Mouse (Mus musculus) layer of hippocampus, postnatal 10 days (tissue): Measurements from ENCODE around the gene Hdac4. TPM values are rescaled to one million over a fixed set of nuclear protein-coding genes. Genes with fewer than 3 reads are reported as not detected.

Experiments used
- DNase-seq, 2 experiments: peaks; one replicate each; pipeline ENCODE4 v3.0.0; 2021; ENCODE audit warnings: low spot score in 2 of 2
- long read RNA-seq: library from polyadenylated mRNA; stranded (forward); transcript quantifications from one replicate; pipeline ENCODE4 v2.0.0, GENCODE M21; 2023
- total RNA-seq, 2 experiments: library from RNA; stranded (reverse); gene quantifications; 2 replicates each; pipeline ENCODE4 v1.2.3; 2021

The Hdac4 gene
- total RNA-seq, result 10 to 100 TPM; 82.4 to 96.9 TPM
- long read RNA-seq, partial matches to known transcripts, result 2 of 16 reads
- long read RNA-seq, other reads (novel, unspliced or antisense), result 14 of 16 reads

DNA sequence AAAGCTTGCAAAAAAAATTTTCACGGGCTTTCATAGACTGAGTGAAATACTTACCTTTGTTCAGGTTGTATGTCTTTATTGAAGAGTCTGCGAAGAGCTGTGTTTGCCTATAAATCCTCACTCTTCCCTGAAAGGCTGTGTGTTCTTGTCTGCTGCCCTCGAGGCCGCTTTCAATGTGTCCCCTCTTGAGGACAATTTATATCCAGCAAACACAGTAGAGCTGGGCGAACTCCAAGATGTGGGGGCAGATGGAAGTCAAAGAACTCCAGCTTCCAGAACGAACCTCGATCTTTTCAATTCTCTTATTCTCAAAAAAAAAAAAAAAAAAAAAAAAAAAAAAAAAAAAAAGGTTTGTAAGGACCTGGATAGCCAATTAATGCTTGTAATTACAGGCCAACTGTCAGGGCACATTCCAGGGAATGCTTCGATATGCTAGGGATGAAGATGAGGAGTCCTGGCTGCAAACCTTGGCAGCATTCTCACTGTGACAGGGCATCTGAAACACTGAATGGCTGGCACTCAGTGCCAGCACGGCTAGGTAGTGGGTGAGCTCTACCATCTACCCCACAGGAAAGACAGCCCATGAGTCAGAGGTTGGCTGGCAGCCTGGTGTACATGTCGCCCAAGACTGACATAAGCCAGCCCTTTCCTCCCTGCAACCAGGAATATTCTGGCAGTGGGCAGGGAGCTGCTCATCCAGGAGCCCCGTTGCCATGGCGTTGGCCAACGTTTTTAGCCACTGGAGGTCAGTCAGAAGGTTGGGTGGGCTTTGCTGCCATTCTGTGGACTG is at the start of gene Hdac4:
Gene Hdac4, minus strand, starts transcription at position 340 of the 790 bp plus-strand sequence.
- peak; percentile 38 to 39 for DNase-seq

DNA sequence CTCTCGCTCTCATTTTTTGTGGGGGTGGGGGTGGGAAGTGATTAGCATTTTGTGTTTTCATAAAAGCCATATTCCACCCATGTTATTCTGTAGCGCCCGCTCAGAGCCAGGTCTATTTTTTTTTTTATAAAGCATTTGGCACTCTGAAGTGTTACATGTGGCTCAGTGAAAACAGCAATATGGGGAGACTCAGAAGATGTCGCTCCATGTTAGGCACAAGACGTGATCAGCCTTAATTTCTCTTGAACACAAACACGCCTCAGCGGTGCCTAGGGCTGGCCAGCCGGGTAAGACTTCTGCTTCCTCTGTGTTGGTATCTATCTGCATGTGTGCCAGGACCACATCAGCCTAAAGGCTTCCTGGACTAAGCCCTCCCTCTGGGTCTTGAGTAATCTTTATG is 48.0 kb upstream of the Hdac4 start:
- no peak for DNase-seq

DNA sequence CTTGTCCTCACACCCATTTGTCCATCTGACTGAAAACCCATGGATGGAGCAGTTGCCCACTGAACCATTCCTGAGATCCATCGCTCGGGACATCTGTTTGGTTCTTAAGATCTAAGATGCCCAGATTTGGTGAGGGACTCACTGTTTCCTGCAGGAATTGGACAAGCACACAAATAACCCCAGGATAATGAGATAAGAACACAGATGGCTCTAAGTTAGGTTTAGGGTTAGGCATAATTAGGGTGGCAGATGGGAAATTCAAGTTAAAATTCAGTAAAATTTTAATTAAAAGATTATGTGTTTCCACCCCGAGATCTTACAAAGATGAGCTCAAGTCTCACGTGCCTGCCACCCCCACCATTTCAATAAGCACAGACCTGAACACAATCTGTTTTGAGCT is 44.6 kb upstream of the Hdac4 start:
- DNase-seq, result no peak

DNA sequence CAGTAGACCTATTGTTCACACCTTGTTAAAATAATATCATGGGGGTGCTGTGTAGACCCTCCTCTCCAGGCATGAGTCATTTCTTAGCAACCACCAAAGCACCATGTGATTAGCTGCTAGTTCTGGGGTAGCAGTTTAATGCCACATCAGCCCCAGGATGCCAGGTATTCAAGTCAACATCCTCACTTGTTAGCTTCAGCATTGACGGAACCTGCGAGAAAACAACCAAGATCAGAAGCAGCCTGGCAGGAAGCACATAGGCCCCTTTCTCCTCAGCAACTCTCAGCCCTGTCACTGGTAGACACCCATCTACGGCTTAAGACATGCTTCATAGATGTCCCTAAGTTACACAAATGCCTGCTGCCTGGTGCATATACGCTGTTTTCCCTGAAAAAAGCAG is 40.1 kb upstream of the Hdac4 start:
- DNase-seq, result no peak

DNA sequence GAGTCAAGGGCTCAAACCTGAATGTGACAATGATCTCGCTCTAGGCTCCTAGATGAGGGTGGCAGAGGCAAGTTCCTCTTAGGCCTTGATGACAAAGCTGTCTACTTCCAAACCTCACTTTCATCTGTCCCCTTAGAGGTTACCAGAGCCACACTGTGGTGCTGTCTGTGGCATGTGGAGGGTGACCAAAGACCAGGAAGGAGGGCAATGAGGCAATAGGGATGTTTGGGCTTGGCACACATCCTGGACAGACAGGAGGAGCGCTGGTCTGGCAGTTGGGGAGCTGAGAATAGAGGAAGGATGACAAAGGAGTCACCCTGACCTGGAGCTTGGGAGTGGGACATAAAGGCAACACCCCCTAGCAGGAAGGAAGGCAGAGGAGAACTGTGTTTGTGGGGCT is 29.8 kb upstream of the Hdac4 start:
- DNase-seq, result no peak

DNA sequence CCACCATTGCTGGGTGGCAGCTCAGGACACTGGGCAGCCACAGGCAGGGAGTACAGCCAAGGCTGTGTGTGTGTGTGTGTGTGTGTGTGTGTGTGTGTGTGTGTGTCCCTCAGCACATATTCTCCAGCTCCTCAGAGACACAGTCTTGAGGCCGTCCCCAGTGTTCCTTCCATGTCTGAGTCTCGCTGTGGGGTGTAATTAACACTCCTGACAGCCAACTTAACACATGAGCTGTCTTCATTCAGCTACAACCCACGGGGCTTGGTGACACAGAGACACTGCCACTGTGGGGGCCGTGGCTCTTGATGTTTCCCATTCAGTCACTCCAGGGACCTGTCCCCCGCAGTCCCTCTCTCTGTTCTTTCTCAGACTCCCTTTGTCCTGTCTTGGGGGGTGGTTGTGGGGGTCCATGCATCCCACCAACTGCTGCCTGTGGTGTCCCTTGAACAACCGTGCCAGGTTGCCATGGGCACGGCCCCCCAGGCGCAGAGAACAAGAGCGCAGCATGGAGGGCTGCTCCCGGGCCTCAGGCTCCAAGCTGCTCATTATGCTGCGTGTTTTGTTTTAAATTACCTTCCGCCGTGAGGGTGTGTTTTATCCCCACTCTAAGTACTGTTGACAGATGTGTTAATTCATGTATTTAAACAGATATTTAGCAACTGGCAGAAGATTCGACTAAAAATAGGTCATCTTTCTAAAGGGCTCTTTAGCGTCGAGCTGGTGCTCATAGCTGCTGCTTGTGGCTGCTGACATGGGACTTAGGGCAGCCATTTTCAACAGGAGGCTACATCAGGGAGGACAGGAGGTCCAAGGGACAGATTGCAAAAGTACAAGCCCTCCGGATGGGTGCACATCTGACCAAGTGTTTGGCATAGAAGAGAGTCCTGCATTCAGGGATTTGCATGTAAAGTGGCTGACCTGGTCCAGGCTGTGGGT is 28.7 kb upstream of the Hdac4 start:
- DNase-seq, result peak; percentile 45 to 53

DNA sequence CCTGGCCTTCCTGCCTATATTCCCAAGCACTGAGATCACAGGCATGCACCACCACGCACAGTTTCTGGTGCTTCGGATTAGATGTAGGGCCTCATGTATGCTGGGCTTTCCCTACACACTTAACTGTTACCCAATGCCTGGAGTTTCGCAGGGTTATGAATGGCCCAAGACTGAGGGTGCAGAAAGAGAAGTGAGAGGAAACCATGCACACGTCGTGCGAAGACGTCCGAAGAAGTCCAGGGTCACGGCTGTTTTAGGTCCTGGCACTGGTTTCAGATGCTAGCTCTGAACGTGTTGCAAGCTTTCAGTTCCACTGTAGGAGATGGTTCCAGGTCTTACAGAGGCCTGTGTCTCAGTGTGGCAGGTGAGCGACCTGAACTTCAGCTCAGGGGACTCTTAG is 21.2 kb upstream of the Hdac4 start:
- no peak for DNase-seq

DNA sequence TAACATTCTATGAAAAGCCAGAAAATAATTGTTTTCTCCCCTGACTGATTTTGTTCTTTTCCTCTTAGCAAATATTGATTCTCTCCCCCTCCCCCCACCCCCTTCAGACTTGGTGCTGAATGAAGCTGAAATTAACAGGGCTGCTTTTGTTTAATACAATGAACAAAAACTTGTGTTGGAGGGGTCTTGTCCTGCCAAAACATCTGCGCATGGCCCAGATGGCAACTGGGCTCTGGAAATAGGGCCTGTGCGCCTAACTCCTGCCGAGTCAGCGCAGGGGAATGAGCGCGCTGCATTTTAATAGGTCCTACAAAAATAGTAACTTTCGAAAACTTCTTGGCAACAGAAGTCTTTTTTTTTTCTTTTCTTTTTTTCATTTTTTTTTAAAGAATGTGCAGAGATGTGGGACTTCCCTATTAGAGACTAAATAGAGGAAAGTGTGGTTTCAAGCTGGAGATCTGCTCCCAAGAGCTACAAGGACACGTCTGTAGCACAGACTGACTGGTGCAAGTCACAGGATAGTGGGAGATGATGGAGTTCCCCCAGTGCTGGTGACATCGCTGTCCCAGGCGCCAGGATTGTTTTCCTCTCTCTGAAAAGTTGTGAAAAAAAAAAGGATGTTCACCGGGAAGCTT is 20.6 kb upstream of the Hdac4 start:
- DNase-seq, result no peak

DNA sequence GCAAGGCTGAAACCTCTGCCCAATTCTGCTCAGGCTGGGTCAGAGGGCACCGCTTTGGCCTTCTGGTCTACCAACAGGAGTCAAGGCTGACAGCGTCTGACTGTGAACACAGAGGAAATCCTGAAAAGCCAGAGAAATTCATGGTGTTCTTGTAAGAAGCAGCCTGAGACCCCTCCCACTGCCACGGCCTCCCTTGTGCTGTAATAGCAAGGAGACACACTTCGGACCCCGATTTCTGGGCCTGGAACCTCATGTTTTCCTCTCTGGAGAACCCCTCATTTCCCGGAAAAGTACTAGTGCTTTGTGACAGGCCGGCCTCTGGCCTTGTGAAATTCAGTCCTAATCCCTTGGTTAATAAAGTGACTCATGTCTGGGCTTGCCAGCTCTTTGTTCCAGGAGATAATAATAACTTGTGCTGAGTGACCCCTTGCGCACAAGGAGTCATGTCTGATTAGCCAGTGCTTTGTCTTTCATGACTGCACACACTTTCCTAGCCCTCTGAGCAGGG is 19.7 kb upstream of the Hdac4 start:
- no peak for DNase-seq

DNA sequence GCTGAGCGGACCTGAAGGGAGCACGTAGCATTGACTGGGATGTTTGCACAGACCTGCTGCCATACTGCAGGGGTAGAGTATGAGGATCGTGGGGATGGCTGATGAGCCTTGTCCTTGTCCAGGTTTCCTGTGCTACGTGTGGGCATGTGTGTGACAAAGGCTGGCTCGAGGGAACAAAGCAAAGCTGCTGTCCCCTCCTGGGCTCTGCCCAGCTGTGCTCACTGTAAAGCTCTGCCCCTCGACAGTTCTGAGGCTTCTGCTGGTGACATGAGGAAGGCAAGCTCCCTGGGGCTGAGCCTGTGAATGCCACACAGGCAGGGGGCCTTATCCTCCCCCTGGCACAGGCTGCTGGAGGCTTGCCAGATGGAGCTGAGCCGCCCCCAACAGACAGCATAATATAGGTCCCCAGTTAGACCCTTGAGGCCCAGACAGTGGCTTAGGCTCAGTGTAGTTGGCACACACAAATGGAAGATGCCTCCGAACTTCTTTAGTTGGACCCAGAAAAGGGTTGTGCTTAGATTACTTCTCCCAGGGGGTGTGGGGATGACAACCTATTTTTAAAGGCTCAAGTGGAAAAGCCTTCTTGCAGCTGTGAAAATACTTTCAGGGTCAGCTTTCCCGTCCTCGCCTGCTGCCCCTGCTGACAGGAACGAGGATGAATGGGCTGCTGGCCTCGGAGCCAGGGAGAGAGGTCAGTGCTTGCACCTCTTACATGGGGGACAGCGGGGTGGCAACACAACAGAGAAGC is 16.7 kb upstream of the Hdac4 start:
- DNase-seq, result peak; percentile 24 to 36

DNA sequence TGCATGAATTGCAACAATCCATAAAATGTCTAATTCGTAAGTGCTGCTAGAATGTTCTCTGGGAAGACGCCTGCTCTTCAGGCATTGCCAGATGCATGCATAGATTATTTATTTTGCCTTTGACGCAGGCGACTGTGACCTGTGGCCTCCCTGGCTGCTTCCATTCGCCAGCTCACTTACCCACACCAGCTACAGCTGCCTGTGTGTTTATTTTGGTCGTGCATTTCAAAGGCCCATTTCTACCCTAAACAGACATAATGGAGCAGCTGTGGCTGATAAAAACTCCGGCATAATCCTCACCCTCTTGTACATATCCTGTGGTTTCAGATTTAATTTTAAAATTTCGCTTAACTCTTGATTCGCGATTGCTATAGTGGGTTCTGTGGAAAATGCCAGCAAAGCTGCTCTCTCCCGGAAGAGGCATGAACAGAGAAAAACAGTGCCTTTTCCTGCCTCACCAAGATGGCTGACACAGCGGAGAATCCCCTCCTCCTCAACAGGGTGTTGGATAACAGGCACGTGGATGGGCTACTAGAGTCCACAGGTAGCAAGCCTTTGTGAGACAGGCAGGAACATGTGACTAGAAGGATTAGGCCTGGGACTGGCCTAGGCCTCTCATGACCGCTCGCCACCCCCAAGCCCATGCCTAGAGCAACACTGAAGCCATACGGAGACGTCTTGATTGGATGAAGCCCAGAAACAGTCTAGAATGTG is 7.3 kb upstream of the Hdac4 start:
- DNase-seq, result no peak

DNA sequence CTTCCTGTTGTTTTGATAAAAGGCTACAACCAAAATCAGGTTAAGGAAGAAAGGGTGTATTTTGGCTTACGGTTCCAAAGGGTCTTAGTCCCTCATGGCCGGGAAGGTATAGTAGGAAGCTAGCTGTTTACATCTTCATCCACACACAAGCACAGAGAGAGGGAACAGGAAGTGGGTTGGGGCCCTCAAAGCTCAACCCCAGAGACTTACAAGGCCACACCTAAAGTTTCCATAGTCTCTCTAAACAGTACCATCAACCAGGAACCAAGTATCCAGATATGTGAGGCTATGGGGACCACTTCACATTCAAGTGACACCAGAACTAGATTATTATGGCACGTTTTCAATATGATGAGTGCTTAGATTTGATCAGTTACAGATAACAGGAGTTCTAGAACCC is 5.0 kb downstream of the Hdac4 start:
- no peak for DNase-seq

DNA sequence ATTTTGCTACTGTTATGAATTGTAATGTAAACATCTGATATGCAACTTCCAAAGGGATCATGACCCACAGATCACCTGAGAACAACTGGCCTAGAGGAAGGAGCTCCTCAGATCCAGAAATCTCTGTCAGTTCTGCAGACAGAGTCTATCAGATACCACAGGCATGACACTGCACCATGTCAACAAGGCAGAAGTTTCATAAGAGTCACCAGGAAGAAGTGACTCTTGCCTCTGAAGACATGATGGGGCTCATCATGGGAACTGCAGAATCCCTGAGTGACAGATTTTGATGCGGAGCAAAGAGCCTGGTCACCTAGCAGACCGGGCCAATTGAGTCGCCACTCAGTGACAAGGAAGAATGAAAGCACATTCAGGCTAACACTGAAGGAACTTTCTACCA is 8.4 kb downstream of the Hdac4 start:
- DNase-seq, result no peak

DNA sequence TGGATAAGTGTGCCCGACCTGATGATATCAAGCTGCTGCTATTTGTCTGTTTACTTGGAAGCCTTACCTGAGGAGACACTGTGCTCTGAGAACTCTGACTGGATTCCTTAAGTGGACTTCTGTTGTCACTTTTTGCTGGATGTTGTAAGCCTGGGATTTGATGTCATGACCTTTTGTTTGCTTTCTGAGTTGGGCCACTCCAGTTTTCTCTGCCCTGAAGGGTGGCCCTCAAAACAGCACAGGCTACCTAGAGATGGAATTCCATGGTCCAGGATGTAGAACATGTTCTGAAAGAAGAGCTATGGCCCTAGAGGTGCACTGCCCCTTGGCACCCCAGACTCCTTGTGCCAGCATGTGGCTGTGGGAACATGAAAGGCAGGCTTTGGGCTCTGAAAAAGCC is 10.9 kb downstream of the Hdac4 start:
- no peak for DNase-seq

DNA sequence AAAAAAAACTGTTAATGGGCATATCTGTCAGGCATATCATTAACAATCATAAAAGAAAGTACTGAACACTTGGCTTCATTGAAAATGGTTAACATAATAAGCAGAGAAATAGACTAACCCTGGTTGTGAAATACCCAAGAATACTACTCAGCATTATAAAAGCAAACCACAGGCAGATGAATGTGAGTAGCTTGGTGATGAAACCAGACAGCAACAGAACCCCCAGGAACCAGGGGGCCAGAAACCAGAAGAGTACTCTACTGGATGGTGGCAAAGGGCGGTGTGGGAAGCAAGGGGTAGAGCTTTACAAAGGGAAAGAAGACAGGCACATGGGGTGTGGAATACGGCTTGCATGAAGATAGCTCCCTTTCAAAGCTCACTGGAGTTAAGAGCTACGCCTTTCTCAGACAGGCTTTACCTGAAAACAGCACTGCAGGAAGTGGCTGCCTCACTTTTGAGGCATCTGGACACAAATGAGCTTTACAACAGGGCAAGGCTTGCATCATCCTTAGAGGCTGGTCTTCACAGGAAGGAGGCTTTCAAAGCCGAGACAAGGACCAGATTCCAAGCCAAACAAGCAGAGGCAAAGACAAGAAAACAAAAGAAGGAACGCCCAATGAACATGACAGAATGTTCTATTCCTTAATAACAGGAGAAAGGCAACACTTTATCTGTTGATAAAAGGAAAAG is 12.3 kb downstream of the Hdac4 start:
- no peak for DNase-seq

DNA sequence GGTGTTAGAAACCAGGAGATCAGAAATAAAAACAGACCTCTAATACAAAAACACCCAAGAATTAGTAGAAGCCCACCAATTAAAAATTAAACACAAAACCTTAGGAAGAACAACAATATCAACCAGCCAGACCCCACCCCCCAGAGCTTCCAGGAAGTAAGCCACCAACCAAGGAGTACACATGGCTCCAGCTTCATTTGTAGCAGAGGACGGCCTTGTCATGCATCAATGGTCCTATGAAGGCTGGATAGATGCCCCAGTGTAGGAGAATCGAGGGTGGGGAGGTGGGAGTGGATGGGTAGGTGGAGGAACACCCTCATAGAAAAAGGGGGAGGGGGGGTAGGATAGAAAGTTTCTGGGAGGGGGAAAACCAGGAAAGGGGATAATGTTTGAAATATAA is 13.5 kb downstream of the Hdac4 start:
- no peak for DNase-seq

DNA sequence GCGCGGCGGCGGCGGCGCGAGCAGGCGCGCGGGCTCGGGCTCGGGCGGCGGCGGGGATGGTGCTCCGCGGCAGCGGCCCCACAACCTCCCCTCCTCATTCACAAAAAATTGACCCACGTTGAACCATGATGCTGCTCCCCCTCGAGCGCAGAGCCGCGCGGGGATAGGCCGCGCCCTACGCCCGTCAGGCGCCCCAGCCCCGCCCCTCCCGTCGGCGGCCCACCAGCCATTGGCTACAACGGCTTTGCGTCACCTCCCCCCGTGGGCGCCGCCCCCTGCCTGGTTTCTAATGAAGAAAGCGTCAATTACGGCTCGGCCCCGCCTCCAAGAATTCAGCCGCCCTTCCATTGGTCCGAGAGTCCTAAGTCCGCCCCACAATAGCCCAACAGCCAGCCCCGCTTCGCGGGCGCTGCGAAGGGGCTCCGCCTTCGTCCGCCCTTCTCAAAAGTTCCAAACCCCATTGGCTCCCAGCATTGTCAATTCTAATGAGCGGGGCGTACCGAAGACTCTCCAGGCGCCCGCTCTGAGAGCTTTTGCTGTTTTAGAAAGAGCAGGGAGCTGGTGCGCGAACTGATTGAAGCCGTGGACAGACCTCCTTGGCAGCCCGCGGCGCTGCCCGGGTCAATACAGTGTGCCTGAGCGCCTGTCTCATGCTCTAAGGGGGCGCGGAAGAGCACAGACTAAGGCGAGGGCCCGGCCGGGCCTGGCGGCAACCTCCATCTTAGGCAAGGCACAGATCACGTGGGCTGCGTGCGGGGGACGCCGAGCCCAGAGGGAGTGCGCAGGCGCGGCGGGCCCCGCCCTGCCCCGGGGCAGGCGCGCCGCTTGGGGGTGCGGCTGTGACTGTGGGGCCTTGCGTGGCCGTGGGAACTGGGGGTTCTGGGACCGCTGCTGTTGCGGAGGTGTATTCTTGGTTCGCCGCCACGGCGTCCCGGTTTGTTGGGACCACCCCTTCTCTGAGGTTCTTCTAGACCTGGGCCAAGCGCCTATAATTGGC is 15.1 kb downstream of the Hdac4 start:
- DNase-seq, result peak; percentile 99 to 100

DNA sequence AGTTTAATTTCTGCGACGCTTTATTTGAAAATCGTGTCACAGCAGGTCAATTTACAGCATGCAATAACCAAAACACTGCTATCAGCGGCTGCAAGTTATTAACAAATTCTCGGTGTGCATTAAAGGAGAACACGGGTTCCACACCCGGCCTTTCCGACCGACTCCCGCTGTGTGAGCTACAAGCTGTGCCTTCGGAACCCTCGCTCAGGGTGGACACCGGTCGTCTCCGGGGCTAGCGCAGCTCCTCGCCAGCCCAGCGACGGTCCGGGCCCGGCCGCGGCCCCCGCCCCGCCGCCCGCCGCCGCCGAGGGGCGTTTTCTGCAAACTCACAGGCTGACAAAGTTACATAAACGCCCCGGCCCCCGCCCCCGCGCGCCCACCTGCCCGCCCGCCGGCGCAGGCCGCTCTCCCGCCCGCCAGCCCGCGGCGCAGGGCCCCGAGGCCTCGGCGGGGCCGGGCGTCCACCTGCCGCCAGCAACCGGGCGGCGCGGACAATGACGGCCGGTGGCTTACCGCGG is 16.0 kb downstream of the Hdac4 start:
- DNase-seq, result peak; percentile 50 to 63
